Mouse (Mus musculus) embryonic fibroblast, embryonic 13.5 days (primary cell): Measurements from ENCODE around the gene Tmem191c. TPM values are rescaled to one million over a fixed set of nuclear protein-coding genes. Genes with fewer than 3 reads are reported as not detected.

Experiments
- H3K27ac ChIP-seq: 2 replicates; pipeline ENCODE4 v1.5.1; 2012; ENCODE audit warnings: low read length, control low read depth, inconsistent platforms; ENCODE audit not compliant: insufficient read depth
- H3K4me1 ChIP-seq: 2 replicates; pipeline ENCODE4 v1.6.1; 2011; ENCODE audit warnings: low read length; ENCODE audit not compliant: control insufficient read depth, insufficient read depth
- H3K4me3 ChIP-seq: 2 replicates; pipeline ENCODE4 v1.5.1; 2011; ENCODE audit warnings: mild to moderate bottlenecking, control low read depth, low read length; ENCODE audit not compliant: insufficient read depth
- CTCF ChIP-seq: IDR thresholded peaks from 2 replicates; pipeline ENCODE4 v1.5.1; 2011; ENCODE audit warnings: mild to moderate bottlenecking, control low read depth, low read length, moderate library complexity, borderline replicate concordance; ENCODE audit not compliant: insufficient read depth
- POLR2A ChIP-seq: IDR thresholded peaks from 2 replicates; pipeline ENCODE4 v1.6.1; 2011; ENCODE audit warnings: low read depth, mild to moderate bottlenecking, control low read depth, low read length, moderate library complexity
- polyA plus RNA-seq: library from polyadenylated mRNA; stranded (reverse); fragments of >200 nt; gene quantifications from 2 replicates; pipeline ENCODE4 v1.2.4, GENCODE M21; 2011; ENCODE audit warnings: low read depth; ENCODE audit not compliant: missing spikeins, insufficient read length

Tmem191c gene
- polyA plus RNA-seq, 1 experiment: 4.5 TPM

DNA sequence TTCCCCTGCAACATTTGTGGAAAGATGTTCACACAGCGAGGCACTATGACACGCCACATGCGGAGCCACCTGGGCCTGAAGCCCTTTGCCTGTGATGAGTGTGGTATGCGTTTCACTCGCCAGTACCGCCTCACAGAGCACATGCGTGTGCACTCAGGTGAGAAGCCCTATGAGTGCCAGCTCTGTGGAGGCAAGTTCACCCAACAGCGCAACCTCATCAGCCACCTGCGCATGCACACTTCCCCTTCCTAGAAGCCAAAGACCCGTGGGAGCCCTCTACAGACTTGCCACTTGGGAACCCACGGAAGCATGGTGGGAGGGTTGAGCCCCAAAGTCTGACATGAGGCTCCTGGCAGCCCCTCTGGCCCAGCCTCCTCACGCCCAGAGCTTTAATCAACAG, 17.0 kb upstream of the Tmem191c start:
- Histone ChIP-seq H3K27ac (no peak overlapping the region), H3K4me3 (no peak overlapping the region), H3K4me1 (no peaks in the 10 kb centered on the region)
- TF ChIP-seq CTCF (no peak), POLR2A (no peak)

DNA sequence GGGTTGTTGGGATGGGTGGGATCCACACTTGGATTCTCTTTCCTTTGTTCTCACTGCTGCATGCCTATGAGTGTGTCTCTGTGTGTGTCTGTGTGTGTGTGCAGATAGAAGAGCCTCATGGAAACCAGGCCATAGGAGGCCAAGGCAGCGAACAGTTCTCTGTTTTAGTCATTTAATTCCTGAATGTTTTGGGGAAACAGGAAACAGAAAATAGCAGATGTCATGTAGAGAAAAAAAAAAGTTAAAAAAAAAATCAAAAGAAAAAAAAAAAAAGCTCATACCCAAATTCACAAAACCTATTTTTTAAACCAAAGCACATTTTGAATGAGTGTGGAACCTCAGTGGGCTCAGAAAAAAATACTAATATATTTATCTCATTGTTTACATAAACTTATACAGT, 14.5 kb upstream of the Tmem191c start:
- Histone ChIP-seq H3K4me1 (no peaks in the 10 kb centered on the region), H3K27ac (no peak overlapping the region), H3K4me3 (no peak overlapping the region)
- no peak for TF ChIP-seq CTCF
- no peak for TF ChIP-seq POLR2A

DNA sequence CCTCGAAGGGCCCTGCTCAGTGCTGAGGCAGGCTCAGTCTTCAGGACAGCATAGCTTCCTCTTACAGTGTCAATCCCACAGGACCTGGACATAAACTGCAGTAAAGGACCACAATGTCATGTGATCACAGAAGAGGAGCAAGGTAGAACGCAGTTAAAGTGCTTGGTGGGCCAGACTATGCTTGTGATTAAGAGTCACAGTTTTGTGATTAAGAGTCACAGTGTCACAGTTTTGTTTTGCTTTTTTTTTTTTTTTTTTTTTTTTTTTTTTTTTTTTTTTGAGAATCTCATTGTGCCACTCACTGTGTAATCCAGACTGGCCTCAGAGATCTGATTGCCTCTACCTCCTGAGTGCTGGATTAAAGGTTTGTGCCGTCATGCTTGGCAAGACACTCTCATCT, 9.8 kb upstream of the Tmem191c start:
- H3K27ac ChIP-seq: no peak overlapping the region
- H3K4me3 ChIP-seq: no peak overlapping the region
- no peaks in the 10 kb centered on the region for H3K4me1 ChIP-seq
- no peak for TF ChIP-seq POLR2A
- no peak for TF ChIP-seq CTCF

DNA sequence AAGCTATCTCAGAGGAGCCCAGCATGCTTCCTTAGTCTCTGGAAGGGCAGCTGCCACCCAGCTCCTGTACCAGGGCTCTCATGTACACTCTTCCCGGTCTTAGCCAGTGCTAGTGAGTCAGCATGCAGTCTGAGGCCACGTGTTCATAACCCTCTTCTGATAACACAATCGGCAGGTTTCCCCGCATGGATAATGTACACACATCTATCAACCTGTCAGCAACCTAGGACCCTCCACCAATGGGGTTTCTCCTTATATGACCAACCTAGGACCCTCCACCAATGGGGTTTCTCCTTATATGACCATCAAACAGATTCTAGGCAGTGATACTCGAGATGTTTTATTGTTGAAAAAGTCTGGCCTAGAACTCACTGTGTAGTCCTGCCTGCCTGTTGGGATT, 7.9 kb upstream of the Tmem191c start:
- no peak overlapping the region for H3K4me3 ChIP-seq
- TF ChIP-seq CTCF (no peak), POLR2A (no peak)
- H3K4me1 ChIP-seq: no peaks in the 10 kb centered on the region
- H3K27ac ChIP-seq: no peak overlapping the region

DNA sequence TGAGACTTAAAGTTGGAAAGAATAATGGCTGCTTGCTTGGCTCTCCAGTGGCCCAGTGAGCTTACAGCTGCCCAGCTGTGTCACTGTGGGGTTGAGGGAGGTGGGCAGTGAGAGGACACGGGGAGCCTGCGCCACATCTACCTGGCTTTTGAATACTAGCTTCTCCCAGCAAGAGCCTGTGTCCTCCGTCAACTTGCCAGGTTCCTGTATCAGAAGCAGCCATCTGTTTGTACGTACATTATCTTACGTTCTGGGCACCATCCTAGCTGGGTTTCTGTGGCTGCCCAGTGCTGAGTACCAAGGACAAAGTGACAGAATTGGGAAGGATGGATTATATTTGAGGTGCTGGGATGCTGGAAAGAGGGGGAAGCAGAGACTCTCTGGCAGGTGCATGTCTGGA, 6.0 kb upstream of the Tmem191c start:
- H3K27ac ChIP-seq: no peak overlapping the region
- H3K4me3 ChIP-seq: no peak overlapping the region
- H3K4me1 ChIP-seq: no peaks in the 10 kb centered on the region
- TF ChIP-seq CTCF: no peak
- TF ChIP-seq POLR2A: no peak

DNA sequence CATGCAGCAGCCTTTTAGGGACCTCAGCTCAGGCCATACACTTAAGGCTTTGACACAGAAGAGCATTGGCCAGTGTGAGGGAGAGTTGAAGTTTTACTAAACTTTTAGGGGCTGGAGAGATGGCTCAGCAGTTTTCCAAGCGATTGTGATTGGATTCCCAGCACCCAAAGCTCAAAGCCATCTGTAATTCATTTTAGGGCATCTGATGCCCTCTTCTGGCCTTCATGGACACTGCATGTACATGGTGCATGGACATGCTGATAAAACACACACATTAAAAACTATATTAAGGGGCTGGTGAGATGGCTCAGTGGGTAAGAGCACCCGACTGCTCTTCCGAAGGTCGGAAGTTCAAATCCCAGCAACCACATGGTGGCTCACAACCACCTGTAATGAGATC, 4.8 kb upstream of the Tmem191c start:
- Histone ChIP-seq H3K27ac (no peak overlapping the region), H3K4me1 (no peaks in the 10 kb centered on the region)
- TF ChIP-seq POLR2A (no peak), CTCF (no peak)

DNA sequence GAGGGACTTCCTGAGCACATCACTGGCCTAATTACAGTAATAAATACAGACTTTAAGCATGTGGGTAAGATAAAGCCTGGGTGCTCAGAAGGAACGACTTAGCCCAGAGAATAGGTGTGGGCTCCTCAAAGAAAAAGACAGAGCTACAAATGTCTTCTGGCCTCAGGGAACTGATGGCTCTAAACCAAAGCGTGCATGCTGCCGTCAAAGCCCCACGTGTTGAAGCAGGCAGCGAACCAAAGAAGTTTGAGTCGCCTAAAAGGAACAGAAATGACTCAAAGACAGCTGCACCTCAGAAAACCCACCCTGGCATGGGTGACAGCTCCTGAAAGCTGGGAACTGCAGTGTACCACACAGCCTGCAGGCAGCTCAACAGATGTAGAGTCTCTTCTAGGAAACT, 4.0 kb upstream of the Tmem191c start:
- TF ChIP-seq CTCF (no peak), POLR2A (no peak)
- H3K4me3 ChIP-seq: no peak overlapping the region
- no peaks in the 10 kb centered on the region for H3K4me1 ChIP-seq
- no peak overlapping the region for H3K27ac ChIP-seq

More for the DNA sequence above, 4.8 kb upstream of the Tmem191c start:
- no peak overlapping the region for H3K4me3 ChIP-seq

DNA sequence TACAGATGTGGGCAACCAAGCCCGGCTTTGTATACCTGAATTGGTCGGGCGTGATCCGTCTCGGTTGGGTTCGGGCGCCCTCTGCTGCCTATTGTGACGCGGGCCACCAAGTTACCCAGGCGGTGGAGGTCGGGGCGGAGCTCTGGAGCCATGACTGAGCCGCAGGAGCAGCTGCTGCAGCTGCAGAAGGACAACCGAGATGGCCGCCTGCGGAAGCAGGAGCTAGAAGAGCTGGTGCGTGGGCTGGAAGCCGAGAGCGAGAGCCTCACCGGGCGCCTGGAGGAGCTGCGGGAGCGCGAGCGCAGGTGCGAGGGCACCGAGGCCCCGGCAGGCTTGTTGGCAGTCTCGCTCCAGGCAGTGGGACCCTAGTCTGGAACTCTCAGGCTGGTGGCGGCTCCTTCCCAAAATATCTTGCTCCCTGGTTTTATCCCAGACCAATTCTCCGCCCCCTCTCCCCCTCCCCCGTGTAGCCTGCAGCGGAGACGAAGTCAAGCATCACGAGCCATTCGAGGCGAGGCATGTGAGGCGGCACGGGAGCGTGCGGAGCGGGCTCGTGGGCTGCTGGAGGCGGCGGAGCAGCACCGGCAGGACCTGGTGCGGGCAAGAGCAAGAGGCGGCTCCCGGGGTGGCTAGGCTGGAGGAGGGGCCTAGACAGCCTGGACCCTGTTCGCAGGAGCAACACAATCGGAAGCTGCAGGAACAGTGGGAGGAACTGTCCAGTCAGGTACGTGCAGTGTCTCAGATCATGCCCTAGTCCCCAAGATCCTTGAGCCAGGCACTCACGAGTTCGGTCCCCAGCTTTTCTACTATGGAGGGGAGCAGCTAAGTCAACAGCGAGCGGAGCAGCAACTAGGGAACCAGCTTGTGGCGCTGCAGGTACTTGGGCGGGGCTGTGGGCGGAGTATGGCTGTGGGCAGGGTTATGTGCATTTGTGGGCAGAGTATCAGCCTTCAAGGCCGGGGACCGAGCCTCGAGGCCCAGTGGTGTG, 581 bp downstream of the Tmem191c start:
- TF ChIP-seq POLR2A: no peak
- TF ChIP-seq CTCF: peak; percentile 77
- no peaks in the 10 kb centered on the region for H3K4me1 ChIP-seq
- no peak overlapping the region for H3K27ac ChIP-seq
- peak overlapping the region; percentile 41 for H3K4me3 ChIP-seq

DNA sequence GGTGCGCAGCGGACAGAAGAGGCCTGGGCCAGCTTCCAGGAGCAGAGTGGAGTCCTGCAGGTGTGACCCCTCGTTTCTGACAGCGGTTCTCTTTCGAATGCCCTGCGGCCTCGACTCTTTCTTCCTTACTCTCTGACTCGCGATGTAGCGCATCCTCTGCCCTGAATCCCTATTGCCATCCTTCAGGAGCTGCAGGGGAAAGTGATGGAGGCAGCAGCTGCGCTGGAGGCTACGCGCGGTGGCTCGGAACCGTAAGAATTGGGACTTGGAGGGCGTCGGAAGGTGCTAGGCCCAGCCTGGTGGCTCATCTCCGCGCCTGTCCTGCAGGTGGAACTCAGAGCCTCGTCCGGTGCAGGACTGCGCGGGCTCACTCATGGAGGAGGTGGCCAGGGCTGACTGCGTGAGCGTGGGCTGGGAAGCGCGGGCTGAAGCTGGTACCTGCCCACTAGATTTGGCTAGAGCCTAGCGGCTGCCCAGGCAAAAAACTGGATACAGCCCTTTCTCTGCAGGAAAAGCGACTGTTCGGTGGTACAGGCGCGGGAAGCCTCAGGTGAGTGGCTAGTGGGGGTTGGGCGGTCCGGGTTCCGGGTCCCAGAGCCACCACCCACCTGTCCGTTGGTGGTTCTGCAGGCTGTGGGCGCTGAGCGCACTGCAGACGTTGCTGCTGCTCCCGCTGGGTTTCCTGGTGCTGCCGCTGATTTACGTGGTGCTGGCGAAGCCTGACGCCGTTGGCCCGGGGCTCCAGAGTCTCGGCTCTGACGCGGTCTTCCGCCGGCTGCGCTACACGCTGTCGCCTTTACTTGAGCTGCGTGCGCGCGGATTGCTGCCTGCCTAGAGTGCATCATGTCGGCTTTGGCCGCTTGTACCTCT, 1.7 kb downstream of the Tmem191c start:
- H3K27ac ChIP-seq: no peak overlapping the region
- no peak overlapping the region for H3K4me3 ChIP-seq
- TF ChIP-seq CTCF: no peak
- no peak for TF ChIP-seq POLR2A
- no peaks in the 10 kb centered on the region for H3K4me1 ChIP-seq
